Mouse (Mus musculus) liver, adult 2 months (tissue): ENCODE data around the gene Lrrc2. TPM values are rescaled to one million over a fixed set of nuclear protein-coding genes. Genes with fewer than 3 reads are reported as not detected.

Experiments used
- DNase-seq: peaks from one replicate; pipeline ENCODE4 v3.0.0-alpha.2; 2011; ENCODE audit warnings: low read depth, low spot score; ENCODE audit errors: extremely low read depth
- H3K27ac ChIP-seq: fragments of 200-500 bp; replicated peaks from 2 replicates; pipeline ENCODE4 v1.5.1; 2012; ENCODE audit warnings: low read depth, mild to moderate bottlenecking, control low read depth, inconsistent platforms, low read length; ENCODE audit not compliant: insufficient read depth
- H3K27me3 ChIP-seq: fragments of 200-500 bp; 2 replicates; pipeline ENCODE4 v1.6.1; 2012; ENCODE audit warnings: mild to moderate bottlenecking, moderate library complexity, low read length, inconsistent platforms; ENCODE audit not compliant: control insufficient read depth, insufficient read depth
- H3K36me3 ChIP-seq: fragments of 200-500 bp; 2 replicates; pipeline ENCODE4 v1.6.1; 2012; ENCODE audit warnings: low read length, inconsistent platforms; ENCODE audit not compliant: control insufficient read depth, insufficient read depth
- H3K4me1 ChIP-seq: fragments of 200-500 bp; 2 replicates; pipeline ENCODE4 v1.6.1; 2011; ENCODE audit warnings: low read length; ENCODE audit not compliant: control insufficient read depth, insufficient read depth
- H3K4me3 ChIP-seq: fragments of 200-500 bp; 2 replicates; pipeline ENCODE4 v1.5.1; 2011; ENCODE audit warnings: low read depth, mild to moderate bottlenecking, control low read depth, low read length, moderate library complexity; ENCODE audit not compliant: insufficient read depth
- H3K79me2 ChIP-seq: fragments of 200-500 bp; 2 replicates; pipeline ENCODE4 v1.6.1; 2012; ENCODE audit warnings: inconsistent platforms, mild to moderate bottlenecking, low read length, moderate library complexity; ENCODE audit not compliant: control insufficient read depth, insufficient read depth
- H3K9ac ChIP-seq: fragments of 200-500 bp; 2 replicates; pipeline ENCODE4 v1.6.1; 2012; ENCODE audit warnings: low read depth, mild to moderate bottlenecking, control low read depth, inconsistent platforms, low read length
- CTCF ChIP-seq: fragments of 200-500 bp; IDR thresholded peaks from 2 replicates; pipeline ENCODE4 v1.5.1; 2011; ENCODE audit warnings: low read depth, low read length, control low read depth
- POLR2A ChIP-seq: fragments of 200-500 bp; IDR thresholded peaks from 2 replicates; pipeline ENCODE4 v1.6.1; 2011; ENCODE audit warnings: low read length, control low read depth; ENCODE audit not compliant: insufficient read depth; ENCODE audit errors: extremely low read depth
- WGBS: fragments of 180-500 bp; shearing (Covaris S2); methylation state at CpG from one replicate; pipeline ENCODE4 v1.1.7; 2018; 5-methylcytosine and 5-hydroxymethylcytosine counted together
- polyA plus RNA-seq: library from polyadenylated mRNA; depleted of rRNA; stranded (reverse); fragments of >200 nt; gene quantifications from 2 replicates; pipeline ENCODE4 v1.2.3, GENCODE M21; 2012
- total RNA-seq: library from RNA; depleted of rRNA; stranded (reverse); fragments of >200 nt; gene quantifications from 2 replicates; pipeline ENCODE4 v1.2.3, GENCODE M21; 2014

The Lrrc2 gene
- total and polyA plus RNA-seq, 2 experiments = 0.46 TPM; not detected in 1

GRCm38 (mm10) chr9:110955962-110956361, 4.6 kb downstream of the Lrrc2 start:
- Histone ChIP-seq H3K4me1 (no peaks in the 10 kb centered on the region), H3K27me3 (peaks cover 3% of the 10 kb centered on the region; the same call in 1 of the 2 replicates), H3K4me3 (no peak overlapping the region), H3K27ac (no peak overlapping the region), H3K79me2 (no peaks in the 10 kb centered on the region), H3K36me3 (no peaks in the 10 kb centered on the region), H3K9ac (no peak overlapping the region)
- WGBS = 90% methylated on average over 6 of the region's 6 CpGs
- TF ChIP-seq POLR2A = no peak
- no peak for TF ChIP-seq CTCF
- no peak for DNase-seq

GRCm38 (mm10) chr9:110959669-110960068, 8.3 kb downstream of the Lrrc2 start:
- Histone ChIP-seq H3K79me2 (no peaks in the 10 kb centered on the region), H3K9ac (no peak overlapping the region), H3K4me3 (no peak overlapping the region), H3K4me1 (no peaks in the 10 kb centered on the region), H3K27ac (no peak overlapping the region), H3K36me3 (no peaks in the 10 kb centered on the region), H3K27me3 (no peaks in the 10 kb centered on the region)
- TF ChIP-seq POLR2A = no peak
- TF ChIP-seq CTCF = no peak
- WGBS = 76% methylated on average over 5 of the region's 5 CpGs
- no peak for DNase-seq

- TF ChIP-seq POLR2A (no peak), CTCF (no peak)
These were observed 9.1 kb downstream of the Lrrc2 start for GRCm38 (mm10) chr9:110960230-110961149.

GRCm38 (mm10) chr9:110961386-110961785, 10.0 kb downstream of the Lrrc2 start:
- H3K4me1 ChIP-seq = no peaks in the 10 kb centered on the region
- DNase-seq = no peak

More at GRCm38 (mm10) chr9:110960230-110961149, 9.1 kb downstream of the Lrrc2 start:
- Histone ChIP-seq H3K27ac (no peak overlapping the region), H3K4me3 (no peak overlapping the region), H3K79me2 (no peaks in the 10 kb centered on the region), H3K9ac (no peak overlapping the region), H3K4me1 (no peaks in the 10 kb centered on the region), H3K27me3 (no peaks in the 10 kb centered on the region), H3K36me3 (no peaks in the 10 kb centered on the region)
- no peak for DNase-seq
- WGBS = 89% methylated on average over 13 of the region's 13 CpGs

GRCm38 (mm10) chr9:110963566-110964115, 12.3 kb downstream of the Lrrc2 start:
- WGBS = 80% methylated on average over 8 of the region's 8 CpGs
- DNase-seq = no peak
- H3K4me3 ChIP-seq = no peak overlapping the region

More at GRCm38 (mm10) chr9:110961386-110961785, 10.0 kb downstream of the Lrrc2 start:
- Histone ChIP-seq H3K79me2 (no peaks in the 10 kb centered on the region), H3K36me3 (no peaks in the 10 kb centered on the region), H3K4me3 (no peak overlapping the region), H3K27me3 (no peaks in the 10 kb centered on the region), H3K27ac (no peak overlapping the region), H3K9ac (no peak overlapping the region)
- WGBS = 96% methylated on average over 8 of the region's 8 CpGs
- no peak for TF ChIP-seq POLR2A
- TF ChIP-seq CTCF = no peak

More at GRCm38 (mm10) chr9:110963566-110964115, 12.3 kb downstream of the Lrrc2 start:
- Histone ChIP-seq H3K36me3 (no peaks in the 10 kb centered on the region), H3K9ac (no peak overlapping the region), H3K79me2 (no peaks in the 10 kb centered on the region), H3K4me1 (no peaks in the 10 kb centered on the region), H3K27me3 (no peaks in the 10 kb centered on the region), H3K27ac (no peak overlapping the region)
- TF ChIP-seq CTCF = no peak
- TF ChIP-seq POLR2A = no peak
